Mouse (Mus musculus) embryo, embryonic 10 days (tissue): ENCODE results near the gene Slc6a9.

Experiments used
- DNase-seq: peaks from one replicate; pipeline ENCODE4 v3.0.0-alpha.2; 2015; ENCODE audit warnings: low spot score

Slc6a9 gene

DNA sequence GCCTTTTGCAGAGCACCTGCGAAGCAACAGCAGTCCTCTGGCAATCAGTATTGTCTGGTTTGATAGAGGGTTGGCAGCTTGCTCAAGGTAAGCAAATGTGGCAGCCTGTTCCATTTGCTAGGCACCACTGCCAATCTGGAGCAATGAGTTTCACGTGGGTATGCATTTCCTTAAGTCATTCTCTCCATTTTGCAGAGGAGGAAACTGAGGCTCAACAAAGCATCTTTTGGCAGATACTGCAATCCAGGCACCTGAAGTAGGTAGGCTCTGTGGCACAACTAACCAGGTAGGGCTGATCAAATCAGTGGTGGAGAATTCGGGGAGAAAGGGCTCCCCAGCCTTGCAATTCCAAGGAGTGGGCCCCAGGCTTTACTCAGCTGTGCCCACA lies at the start of gene Slc6a9:
TSS of gene Slc6a9 (plus strand) at position 50 of the 388 bp plus-strand sequence.
- no peak for DNase-seq

GRCm38 (mm10) chr4:117786963-117787362 lies 47.3 kb upstream of the Slc6a9 start:
- DNase-seq: peak; percentile 65

- no peak for DNase-seq
Measured at GRCm38 (mm10) chr4:117788308-117788707, 46.0 kb upstream of the Slc6a9 start.

- DNase-seq: no peak
Measured at GRCm38 (mm10) chr4:117799904-117800303, 34.4 kb upstream of the Slc6a9 start.

DNA sequence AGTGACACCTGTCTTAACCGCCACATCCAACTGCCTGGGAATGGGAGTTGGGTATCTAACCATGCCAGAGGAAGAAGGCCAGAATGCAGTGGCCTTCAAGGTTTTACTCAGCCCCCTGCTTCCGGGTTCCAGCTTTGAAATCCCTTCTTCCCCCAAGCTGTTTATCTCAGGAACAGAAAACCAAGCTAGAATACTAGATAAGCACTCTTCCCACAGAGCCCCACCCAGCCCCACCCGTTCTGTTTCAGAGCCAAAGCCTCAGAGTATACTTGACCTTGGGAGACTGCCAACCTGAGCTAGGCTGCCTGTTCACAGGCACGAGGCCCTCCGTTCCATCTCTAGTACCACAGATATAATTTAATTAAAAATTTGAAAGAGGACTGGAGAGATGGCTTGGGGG lies 27.3 kb upstream of the Slc6a9 start:
- DNase-seq: no peak

DNA sequence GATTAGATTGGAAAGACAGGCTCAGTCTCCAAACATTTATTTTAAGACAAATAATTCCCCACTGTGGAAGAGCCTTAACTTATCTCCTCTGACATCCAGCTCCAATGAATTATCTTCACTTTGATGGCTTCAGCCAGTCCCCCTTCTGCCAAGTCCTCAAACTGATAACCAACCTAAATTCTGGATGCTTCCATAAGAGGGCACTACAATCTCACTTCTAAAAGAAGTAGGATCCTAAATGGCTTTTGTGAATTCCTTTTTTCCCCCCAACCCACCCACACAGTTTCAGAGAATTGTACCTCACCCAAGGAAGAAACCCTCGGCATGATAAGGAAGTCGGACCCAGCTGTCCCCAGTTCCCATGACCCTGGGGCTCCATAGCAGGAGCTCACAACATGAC lies 23.4 kb upstream of the Slc6a9 start:
- no peak for DNase-seq

DNA sequence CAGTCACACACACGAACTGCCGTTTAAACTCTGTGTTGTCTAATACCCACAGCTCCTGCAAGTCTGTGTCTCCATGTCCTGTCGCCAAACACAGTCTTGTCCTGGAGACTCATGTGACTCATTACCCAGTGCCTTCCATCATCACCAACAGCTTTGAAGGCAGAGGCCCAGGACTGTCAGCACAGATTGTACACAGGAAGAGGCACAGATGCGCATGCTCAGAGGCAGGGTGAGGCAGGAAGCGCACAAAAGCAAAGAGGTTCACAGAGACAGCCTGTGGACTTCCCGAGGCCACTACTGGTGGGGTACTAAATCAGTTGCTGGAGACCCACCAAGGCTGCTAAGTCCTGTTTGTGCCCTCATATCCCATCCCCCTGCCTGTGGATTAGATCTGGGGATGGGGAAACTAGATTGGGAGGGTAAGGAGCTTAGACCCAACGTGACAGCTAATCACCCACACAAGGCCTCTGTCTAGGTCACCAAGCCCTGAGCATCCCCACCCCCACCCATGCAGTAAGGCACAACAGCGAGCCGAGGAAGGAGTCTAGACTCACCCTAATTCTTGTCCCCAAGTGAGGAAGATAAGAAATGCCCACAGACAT lies 20.6 kb upstream of the Slc6a9 start:
- DNase-seq: peak; percentile 25

- DNase-seq: no peak
Measured at GRCm38 (mm10) chr4:117814333-117814732, 20.0 kb upstream of the Slc6a9 start.

DNA sequence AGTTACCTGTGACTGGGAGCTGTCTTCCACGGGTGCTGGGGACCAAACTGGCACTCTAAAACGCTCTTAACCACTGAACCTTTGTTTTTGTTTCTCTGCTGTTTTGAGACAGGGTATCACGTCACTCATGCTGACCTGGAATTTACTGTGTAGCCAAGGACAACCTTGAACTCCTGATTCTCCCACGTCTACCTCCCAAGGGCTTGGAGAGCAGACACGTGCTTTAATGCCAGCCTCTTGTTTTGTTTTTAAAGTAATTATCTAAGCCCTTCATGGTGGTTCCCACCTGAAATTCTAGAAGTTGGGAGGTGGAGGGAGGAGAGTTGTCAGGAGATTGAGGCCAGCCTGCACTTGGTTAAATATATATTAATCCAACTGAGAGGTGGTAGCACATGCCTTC lies 17.5 kb upstream of the Slc6a9 start:
- DNase-seq: no peak

GRCm38 (mm10) chr4:117818032-117818431 lies 16.3 kb upstream of the Slc6a9 start:
- no peak for DNase-seq

DNA sequence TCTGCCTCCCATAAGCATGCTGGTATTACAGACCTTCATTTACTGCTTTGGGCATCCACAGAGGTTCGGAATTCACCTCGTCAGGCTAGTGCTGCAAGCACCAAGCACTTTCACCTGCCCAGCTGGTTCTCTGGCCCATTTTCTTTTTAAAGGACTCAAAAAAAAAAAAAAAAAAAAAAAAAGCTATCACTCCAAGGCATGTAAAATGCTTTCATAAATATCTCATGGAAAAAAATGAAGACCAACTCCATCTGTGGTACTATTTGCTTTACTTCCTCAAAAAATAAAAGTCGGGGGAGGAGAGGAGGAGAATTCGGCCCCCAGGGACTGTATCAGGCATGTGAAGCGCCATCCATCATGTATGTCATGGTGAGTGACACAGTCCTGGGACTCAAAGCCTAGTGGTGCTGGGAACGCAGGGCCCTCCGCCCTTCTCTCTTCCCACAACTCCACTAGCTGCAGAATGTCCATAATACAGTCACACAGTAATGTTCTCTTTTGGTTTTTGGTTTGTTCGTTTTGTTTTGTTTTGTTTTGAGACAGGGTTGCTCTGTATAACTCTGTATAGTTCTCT lies 5.6 kb upstream of the Slc6a9 start:
- no peak for DNase-seq

DNA sequence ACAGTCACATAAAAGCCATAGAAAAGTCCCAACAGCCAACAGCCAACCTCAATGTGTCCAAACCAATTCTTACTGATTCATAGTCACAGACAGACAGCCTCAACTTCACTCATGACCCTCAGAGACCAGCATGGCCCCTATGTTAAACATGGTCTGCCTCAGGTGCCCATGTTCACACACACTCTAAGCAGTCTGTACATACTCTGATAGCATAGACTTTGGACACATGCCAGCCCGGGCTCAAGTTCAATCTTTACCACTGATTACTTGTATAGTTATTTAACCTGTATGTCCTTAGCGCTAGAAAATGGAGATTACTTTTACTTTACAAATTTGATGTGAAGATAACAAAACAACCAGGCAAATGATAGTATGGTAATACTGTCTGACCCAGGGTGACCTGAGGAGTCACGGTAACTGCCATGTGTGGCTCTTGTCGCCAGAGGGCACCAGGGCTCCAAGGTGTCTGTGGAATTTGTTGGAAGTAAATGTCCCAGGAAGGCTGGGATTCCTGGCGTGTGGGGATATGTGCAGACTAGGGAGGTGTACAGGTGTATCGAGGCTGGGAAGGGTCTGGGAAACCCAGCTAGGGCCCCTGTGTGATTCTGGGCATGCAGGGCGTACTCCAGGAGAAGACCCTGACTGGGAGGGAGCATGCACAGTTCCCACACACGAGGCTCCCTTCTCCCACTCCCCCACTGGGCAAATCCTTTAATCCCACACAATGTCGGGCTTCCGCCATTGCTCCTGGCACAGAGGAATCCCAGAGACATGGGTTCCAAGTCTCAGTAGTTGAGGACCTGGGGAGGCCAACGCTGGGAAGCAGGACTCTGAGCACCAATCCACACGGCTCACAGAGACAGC lies 4.8 kb upstream of the Slc6a9 start:
- peak; percentile 88 for DNase-seq

GRCm38 (mm10) chr4:117830124-117830551 lies 4.2 kb upstream of the Slc6a9 start:
- peak; percentile 10 for DNase-seq

DNA sequence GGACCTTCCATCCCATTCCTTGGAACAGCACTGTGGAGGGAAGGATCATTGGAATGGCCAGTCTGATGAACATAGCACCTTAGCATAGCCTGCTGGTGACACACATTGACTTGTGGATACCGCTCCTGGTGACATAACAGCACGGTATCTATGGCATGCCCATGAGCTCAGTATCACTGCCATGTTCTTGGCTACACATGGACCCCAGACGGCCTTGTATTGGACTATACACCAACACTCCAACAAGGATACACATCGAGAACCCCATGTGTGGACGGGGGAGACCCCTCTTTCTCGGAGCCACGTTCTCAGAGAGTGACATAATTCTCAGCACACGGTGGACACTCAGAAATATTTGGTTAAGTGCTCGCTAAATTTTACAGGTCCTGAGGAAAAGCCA lies 3.5 kb upstream of the Slc6a9 start:
- no peak for DNase-seq

GRCm38 (mm10) chr4:117831499-117831898 lies 2.8 kb upstream of the Slc6a9 start:
- no peak for DNase-seq

DNA sequence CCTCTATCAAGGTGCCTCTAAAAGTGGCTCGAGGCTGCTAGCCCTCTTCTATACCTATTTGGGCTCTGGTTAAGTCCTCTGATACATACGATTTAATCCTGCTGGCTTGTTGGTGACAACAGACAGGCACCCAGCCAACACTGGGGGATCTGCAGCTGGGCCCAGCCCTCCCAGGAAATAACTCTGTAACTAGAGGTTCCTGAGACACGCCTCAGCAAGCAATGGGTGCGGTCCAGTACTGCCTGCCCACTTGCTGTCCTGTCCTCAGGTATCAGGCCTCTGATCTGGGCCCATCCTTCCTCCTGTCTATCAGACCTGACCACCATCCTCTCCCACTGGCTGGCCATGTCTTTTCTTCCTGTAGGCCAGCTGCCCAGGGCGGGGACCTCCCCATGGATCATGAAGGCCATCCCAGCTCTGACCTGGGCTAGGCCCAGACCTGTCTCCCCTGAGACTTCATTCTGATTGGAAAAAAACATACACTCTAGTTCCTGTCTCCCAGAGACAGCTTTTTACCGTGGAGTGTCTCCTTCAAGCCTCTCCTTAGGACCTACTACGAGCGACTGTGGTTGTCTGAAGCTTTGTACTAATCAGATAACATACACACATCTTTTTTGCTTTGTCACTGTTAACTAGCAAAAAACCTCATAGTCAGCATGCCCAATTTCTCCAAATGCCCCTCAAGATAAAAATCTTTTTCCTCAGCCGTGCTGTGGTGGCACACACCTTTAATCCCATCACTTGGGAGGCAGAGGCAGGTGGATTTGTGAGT lies 2.2 kb upstream of the Slc6a9 start:
- DNase-seq: no peak

GRCm38 (mm10) chr4:117834845-117835530 lies 682 bp downstream of the Slc6a9 start:
- DNase-seq: peak; percentile 75

GRCm38 (mm10) chr4:117835531-117836111 lies 1.3 kb downstream of the Slc6a9 start:
- DNase-seq: no peak

DNA sequence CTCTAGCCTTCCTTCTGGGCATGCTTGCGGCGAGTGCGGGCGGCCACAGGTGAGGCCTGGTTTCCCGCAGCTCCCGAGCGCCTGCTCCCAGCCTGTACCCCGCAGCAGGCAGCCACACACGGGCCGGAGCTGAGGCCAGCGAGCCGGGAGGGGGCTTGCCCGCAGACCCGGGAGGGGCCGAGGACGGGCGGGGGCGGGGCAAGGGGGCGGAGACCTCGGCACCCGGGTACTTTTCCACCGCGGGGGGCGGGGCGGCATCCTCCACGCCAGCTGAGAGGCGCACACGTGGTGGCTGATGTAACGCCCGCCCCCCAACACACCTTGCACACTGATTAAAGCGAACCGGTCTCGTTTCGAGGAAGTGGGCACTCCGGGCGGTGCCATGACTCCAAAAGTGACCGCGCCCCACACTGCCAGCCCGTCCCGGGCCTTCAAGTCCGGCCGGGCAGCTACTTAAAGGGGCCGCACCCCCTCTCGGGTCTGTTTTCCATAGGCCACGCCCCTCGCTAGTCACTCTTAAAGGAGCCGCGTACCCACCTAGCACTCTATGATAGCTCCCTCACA lies 2.0 kb downstream of the Slc6a9 start:
- DNase-seq: peak; percentile 94

DNA sequence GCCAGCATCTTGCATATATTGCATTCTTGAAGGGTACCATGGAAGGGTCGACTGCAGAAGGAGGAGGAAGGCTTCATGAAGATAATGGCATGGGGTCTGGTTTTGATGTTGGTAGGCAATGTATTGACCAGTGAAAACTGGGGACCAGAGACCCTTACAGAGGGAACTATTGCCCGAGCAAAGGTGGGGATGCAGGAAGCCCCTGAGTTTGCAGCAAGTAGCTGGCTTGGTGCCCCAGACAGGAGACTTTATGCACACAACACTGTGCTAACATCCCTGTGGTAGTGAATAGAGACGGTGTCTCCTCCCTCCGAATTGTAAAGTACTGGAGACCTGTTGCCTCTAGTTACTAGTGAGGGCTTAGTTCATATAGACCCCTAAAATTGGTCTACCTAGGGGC lies 3.0 kb downstream of the Slc6a9 start:
- no peak for DNase-seq

GRCm38 (mm10) chr4:117839366-117839765 lies 5.1 kb downstream of the Slc6a9 start:
- DNase-seq: no peak
